Mouse (Mus musculus) midbrain, embryonic 15.5 days (tissue): ENCODE data around the gene Setd1b. TPM values are rescaled to one million over a fixed set of nuclear protein-coding genes. Genes with fewer than 3 reads are reported as not detected.
A peak's percentile ranks its signal among the peaks of the same experiment; 100 is the strongest.

Experiments
- ATAC-seq: fragments of 200-750 bp; cut with Nextera tagmentation; replicated peaks from 2 replicates; pipeline ENCODE4 v1.8.0; 2017; ENCODE audit warnings: moderate TSS enrichment
- H3K27ac ChIP-seq: fragments of 300-500 bp; sonication (generic); 2 replicates; pipeline ENCODE4 v1.5.1; 2015; ENCODE audit warnings: mild to moderate bottlenecking, inconsistent platforms
- H3K27me3 ChIP-seq: fragments of 300-500 bp; sonication (generic); replicated peaks from 2 replicates; pipeline ENCODE4 v1.6.1; 2015; ENCODE audit warnings: inconsistent platforms
- H3K36me3 ChIP-seq: fragments of 300-500 bp; sonication (generic); replicated peaks from 2 replicates; pipeline ENCODE4 v1.6.1; 2015; ENCODE audit warnings: inconsistent platforms
- H3K4me1 ChIP-seq: fragments of 300-500 bp; sonication (generic); 2 replicates; pipeline ENCODE4 v1.6.1; 2015; ENCODE audit warnings: inconsistent platforms
- H3K4me2 ChIP-seq: fragments of 300-500 bp; sonication (generic); 2 replicates; pipeline ENCODE4 v1.6.1; 2015; ENCODE audit warnings: inconsistent platforms, mild to moderate bottlenecking, moderate library complexity
- H3K4me3 ChIP-seq: fragments of 300-500 bp; sonication (generic); 2 replicates; pipeline ENCODE4 v1.5.1; 2015; ENCODE audit warnings: mild to moderate bottlenecking, inconsistent platforms
- H3K9ac ChIP-seq: fragments of 300-500 bp; sonication (generic); 2 replicates; pipeline ENCODE4 v1.6.1; 2015; ENCODE audit warnings: mild to moderate bottlenecking, inconsistent platforms
- H3K9me3 ChIP-seq: fragments of 300-500 bp; sonication (generic); 2 replicates; pipeline ENCODE4 v1.6.1; 2016; ENCODE audit warnings: inconsistent platforms
- WGBS: fragments of 180-500 bp; shearing (Covaris S2); methylation state at CpG from one replicate; pipeline ENCODE4 v1.1.7; 2015; ENCODE audit warnings: mixed read lengths; 5-methylcytosine and 5-hydroxymethylcytosine counted together
- polyA plus RNA-seq: library from polyadenylated mRNA; unstranded; fragments of >200 nt; fragmentation: Nextera tagmentation; extraction: Ambion mirVana; gene quantifications from 2 replicates; pipeline ENCODE4 v1.2.1, GENCODE M21; 2015

The Setd1b gene
- polyA plus RNA-seq, 1 experiment from 2014 or later, result 12.2 TPM

- Histone ChIP-seq H3K4me2 (0 out of 2 replicates have a peak overlapping the region, but pooled peaks have one; percentile 5), H3K27me3 (no peaks in the 10 kb centered on the region), H3K4me1 (peaks cover 71% of the 10 kb centered on the region), H3K27ac (no peak overlapping the region), H3K36me3 (peaks cover 14% of the 10 kb centered on the region), H3K9me3 (no peaks in the 10 kb centered on the region), H3K9ac (no peak overlapping the region), H3K4me3 (no peak overlapping the region)
- ATAC-seq, result no peak
- 78% methylated on average over 11 of the region's 11 CpGs for WGBS
These were observed 4.4 kb downstream of the Setd1b start for GRCm38 (mm10) chr5:123146357-123146756.

DNA sequence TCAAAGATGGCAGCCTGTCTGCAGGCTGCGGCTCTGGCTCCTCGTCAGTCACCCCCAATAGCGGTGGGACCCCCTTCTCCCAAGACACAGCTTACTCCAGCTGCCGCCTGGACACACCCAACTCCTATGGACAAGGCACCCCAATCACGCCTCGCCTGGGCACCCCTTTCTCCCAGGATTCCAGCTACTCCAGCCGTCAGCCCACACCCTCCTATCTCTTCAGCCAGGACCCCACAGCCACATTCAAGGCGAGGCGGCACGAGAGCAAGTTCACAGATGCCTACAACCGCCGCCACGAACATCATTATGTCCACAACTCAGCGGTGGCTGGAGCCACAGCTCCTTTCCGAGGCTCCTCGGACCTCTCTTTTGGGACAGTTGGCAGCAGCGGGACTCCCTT is 5.6 kb downstream of the Setd1b start:
- Histone ChIP-seq H3K27me3 (no peaks in the 10 kb centered on the region), H3K4me1 (peaks cover 75% of the 10 kb centered on the region), H3K4me3 (no peak overlapping the region), H3K4me2 (no peak overlapping the region), H3K9ac (no peak overlapping the region), H3K9me3 (no peaks in the 10 kb centered on the region), H3K27ac (no peak overlapping the region), H3K36me3 (peaks cover 20% of the 10 kb centered on the region)
- ATAC-seq, result no peak
- 86% methylated on average over 17 of the region's 17 CpGs for WGBS

- peak overlapping the region; percentile 23; the same call in 1 of the 2 replicates for H3K9ac ChIP-seq
- H3K9me3 ChIP-seq, result no peaks in the 10 kb centered on the region
- H3K4me3 ChIP-seq, result no peak overlapping the region
- H3K4me1 ChIP-seq, result peaks cover 75% of the 10 kb centered on the region
- 81% methylated on average over 25 of the region's 25 CpGs for WGBS
- ATAC-seq, result no peak
- H3K36me3 ChIP-seq, result peaks cover 27% of the 10 kb centered on the region
- no peaks in the 10 kb centered on the region for H3K27me3 ChIP-seq
- H3K27ac ChIP-seq, result no peak overlapping the region
- H3K4me2 ChIP-seq, result no peak overlapping the region
These were observed 6.2 kb downstream of the Setd1b start for GRCm38 (mm10) chr5:123148073-123148722.

DNA sequence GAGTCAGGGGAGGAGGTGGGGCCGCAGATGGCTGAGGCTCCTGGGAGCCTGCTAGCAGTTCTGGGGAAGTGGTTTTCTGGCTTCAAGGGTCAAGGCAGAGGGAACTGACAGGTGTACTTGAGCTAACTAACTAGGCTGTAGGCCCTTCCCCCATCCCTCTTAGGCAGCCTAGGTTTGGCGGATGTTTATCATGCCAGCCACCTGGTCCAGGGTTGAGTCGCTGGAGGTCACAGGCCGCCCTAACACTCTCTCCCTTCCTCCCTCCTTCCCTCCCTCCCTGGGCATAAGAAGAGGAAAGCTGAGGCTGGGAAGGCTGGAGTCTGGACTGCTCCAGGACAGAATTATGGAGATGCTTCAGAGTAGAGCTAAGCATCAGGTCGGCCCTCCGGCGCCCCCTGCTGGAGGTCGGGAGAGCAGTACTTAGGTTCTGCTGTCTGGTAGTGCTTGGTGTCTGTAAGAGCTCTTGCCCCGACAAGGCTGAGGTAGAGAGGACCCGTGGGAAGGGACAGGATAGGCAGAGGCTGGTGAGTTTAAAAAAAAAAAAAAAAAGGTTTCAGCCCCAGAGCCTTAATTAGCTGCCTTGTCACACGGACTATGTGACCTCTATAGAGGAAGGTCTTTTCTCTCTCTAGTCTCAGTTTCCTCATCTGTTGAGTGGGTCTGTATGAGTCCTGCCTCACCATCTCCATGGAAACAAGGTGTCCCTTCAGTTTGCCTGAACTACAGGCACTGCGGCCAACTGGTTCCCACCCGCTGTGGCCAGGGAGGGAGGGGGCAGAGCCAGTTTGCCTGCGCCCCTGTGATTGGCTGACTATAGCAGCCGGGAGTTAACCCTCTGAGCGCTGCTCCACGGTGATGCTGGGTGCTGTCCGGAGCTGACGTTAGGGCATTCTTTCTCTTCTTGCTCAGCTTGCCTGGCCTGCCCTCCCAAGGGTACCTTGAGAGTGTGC is 7.7 kb downstream of the Setd1b start:
- peaks cover 61% of the 10 kb centered on the region for H3K4me1 ChIP-seq
- peak; percentile 81 for ATAC-seq
- WGBS, result 8% methylated on average over 19 of the region's 19 CpGs
- peaks cover 35% of the 10 kb centered on the region for H3K36me3 ChIP-seq
- H3K27ac ChIP-seq, result 0 out of 2 replicates have a peak overlapping the region, but pooled peaks have one; percentile 23
- no peaks in the 10 kb centered on the region for H3K9me3 ChIP-seq
- peak overlapping the region; percentile 58 for H3K4me2 ChIP-seq
- no peaks in the 10 kb centered on the region for H3K27me3 ChIP-seq
- H3K4me3 ChIP-seq, result peak overlapping the region; percentile 39
- H3K9ac ChIP-seq, result peak overlapping the region; percentile 23; the same call in 1 of the 2 replicates

DNA sequence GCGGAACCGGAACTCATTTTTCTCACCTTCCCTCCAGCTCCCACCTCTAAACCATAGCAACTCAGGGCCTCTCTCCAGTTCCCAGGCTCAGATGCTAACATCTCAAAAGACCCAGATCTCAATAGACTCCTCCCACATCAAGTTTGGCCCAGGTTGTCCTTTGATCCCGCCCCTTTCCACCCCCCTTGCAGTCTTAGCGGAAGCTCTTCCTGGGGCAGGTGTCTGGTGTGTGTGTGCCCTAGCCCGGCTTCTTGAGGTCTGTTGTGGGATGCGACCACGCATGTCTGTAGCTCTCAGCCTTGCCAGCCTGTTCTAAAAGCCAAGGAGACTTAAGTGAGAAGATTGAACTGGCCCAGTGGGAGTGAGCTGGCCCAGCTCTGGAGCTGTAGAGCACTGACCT is 8.6 kb downstream of the Setd1b start:
- Histone ChIP-seq H3K27ac (peak overlapping the region; percentile 22; the same call in 1 of the 2 replicates), H3K4me3 (peak overlapping the region; percentile 39), H3K4me2 (peak overlapping the region; percentile 58), H3K9me3 (no peaks in the 10 kb centered on the region), H3K9ac (peak overlapping the region; percentile 20), H3K27me3 (no peaks in the 10 kb centered on the region), H3K36me3 (peaks cover 35% of the 10 kb centered on the region), H3K4me1 (peaks cover 51% of the 10 kb centered on the region)
- no peak for ATAC-seq
- 44% methylated on average over 7 of the region's 7 CpGs for WGBS

- peaks cover 47% of the 10 kb centered on the region for H3K4me1 ChIP-seq
- peak overlapping the region; percentile 22; the same call in 1 of the 2 replicates for H3K27ac ChIP-seq
- peak overlapping the region; percentile 20; the same call in 1 of the 2 replicates for H3K9ac ChIP-seq
- H3K4me3 ChIP-seq, result peak overlapping the region; percentile 39
- H3K36me3 ChIP-seq, result peaks cover 35% of the 10 kb centered on the region
- no peak; the same call in 1 of the 2 replicates for ATAC-seq
- H3K9me3 ChIP-seq, result no peaks in the 10 kb centered on the region
- no peaks in the 10 kb centered on the region for H3K27me3 ChIP-seq
- H3K4me2 ChIP-seq, result peak overlapping the region; percentile 58
- 39% methylated on average over 7 of the region's 7 CpGs for WGBS
These were observed 9.1 kb downstream of the Setd1b start for GRCm38 (mm10) chr5:123151077-123151476.

DNA sequence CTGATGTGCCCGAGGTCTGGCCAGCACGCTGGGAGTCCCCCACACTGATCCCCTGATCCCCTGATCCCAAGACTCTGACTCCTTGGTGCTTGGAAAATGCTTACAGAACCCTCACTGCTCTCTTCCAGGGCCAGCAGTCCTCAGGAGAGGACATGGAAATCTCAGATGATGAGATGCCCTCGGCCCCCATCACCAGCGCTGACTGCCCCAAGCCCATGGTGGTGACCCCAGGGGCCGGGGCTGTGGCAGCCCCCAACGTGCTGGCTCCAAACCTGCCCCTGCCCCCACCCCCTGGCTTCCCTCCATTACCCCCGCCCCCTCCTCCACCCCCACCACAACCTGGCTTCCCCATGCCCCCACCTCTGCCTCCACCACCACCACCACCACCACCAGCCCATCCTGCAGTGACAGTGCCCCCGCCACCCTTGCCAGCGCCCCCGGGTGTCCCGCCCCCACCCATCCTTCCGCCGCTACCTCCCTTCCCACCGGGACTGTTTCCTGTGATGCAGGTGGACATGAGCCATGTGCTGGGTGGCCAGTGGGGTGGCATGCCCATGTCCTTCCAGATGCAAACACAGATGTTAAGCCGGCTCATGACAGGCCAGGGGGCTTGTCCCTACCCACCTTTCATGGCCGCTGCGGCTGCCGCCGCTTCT is 9.8 kb downstream of the Setd1b start:
- H3K4me1 ChIP-seq, result peaks cover 41% of the 10 kb centered on the region
- no peak for ATAC-seq
- 0 out of 2 replicates have a peak overlapping the region, but pooled peaks have one; percentile 58 for H3K4me2 ChIP-seq
- H3K4me3 ChIP-seq, result no peak overlapping the region
- WGBS, result 92% methylated on average over 19 of the region's 19 CpGs
- peaks cover 35% of the 10 kb centered on the region for H3K36me3 ChIP-seq
- no peak overlapping the region for H3K9ac ChIP-seq
- H3K9me3 ChIP-seq, result no peaks in the 10 kb centered on the region
- H3K27ac ChIP-seq, result no peak overlapping the region
- no peaks in the 10 kb centered on the region for H3K27me3 ChIP-seq

GRCm38 (mm10) chr5:123152901-123153300 is 10.9 kb downstream of the Setd1b start:
- Histone ChIP-seq H3K9me3 (no peaks in the 10 kb centered on the region), H3K4me2 (no peak overlapping the region), H3K4me1 (peaks cover 38% of the 10 kb centered on the region), H3K27ac (no peak overlapping the region), H3K9ac (no peak overlapping the region), H3K27me3 (no peaks in the 10 kb centered on the region), H3K4me3 (no peak overlapping the region), H3K36me3 (peaks cover 39% of the 10 kb centered on the region)
- WGBS, result 95% methylated on average over 1 of the region's 1 CpGs
- ATAC-seq, result no peak

DNA sequence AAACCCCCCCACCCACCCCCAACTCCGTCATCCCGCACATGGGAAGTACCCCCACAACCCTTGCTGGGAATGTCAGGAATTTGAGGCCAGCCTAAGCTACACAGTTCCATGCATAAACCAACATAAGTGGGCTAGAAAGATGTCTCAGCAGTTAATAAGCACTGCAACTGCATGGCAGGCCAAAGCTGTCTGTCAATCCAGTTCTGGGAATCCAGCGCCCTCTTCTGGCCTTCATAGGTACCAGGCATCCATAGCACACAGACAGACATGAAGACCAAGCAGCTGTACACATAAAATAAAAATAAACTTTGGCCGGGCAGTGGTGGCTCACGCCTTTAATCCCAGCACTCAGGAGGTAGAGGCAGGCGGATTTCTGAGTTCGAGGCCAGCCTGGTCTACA is 13.4 kb downstream of the Setd1b start:
- Histone ChIP-seq H3K36me3 (peaks cover 53% of the 10 kb centered on the region), H3K27me3 (no peaks in the 10 kb centered on the region)
- peak; percentile 35; the same call in 1 of the 2 replicates for ATAC-seq

DNA sequence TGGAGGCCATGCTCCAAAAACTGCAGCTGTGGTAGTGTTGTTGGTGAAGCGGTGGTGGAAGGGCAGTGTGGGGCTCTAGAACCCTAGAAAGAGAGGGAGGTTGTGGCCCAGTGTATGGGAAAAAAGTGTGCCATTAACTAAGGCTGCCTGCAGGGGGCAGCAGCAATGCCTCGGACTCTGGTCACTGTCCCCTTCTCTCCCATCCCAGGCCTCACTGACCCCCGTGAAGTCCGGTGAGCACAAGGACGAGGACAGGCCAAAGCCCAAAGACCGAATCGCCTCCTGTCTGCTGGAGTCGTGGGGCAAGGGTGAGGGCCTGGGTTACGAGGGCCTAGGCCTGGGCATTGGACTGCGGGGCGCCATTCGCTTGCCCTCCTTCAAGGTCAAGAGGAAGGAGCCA is 14.8 kb downstream of the Setd1b start:
- no peak overlapping the region for H3K4me2 ChIP-seq
- H3K27ac ChIP-seq, result no peak overlapping the region
- 87% methylated on average over 12 of the region's 12 CpGs for WGBS
- no peaks in the 10 kb centered on the region for H3K4me1 ChIP-seq
- H3K36me3 ChIP-seq, result peaks cover 65% of the 10 kb centered on the region
- H3K9me3 ChIP-seq, result no peaks in the 10 kb centered on the region
- no peaks in the 10 kb centered on the region for H3K27me3 ChIP-seq
- no peak overlapping the region for H3K4me3 ChIP-seq
- no peak overlapping the region for H3K9ac ChIP-seq
- no peak for ATAC-seq

More for the DNA sequence above, 13.4 kb downstream of the Setd1b start:
- no peak overlapping the region for H3K4me3 ChIP-seq
- H3K4me2 ChIP-seq, result no peak overlapping the region
- H3K4me1 ChIP-seq, result peaks cover 13% of the 10 kb centered on the region
- H3K9me3 ChIP-seq, result no peaks in the 10 kb centered on the region
- no peak overlapping the region for H3K27ac ChIP-seq
- no peak overlapping the region for H3K9ac ChIP-seq
- 52% methylated on average over 7 of the region's 7 CpGs for WGBS

DNA sequence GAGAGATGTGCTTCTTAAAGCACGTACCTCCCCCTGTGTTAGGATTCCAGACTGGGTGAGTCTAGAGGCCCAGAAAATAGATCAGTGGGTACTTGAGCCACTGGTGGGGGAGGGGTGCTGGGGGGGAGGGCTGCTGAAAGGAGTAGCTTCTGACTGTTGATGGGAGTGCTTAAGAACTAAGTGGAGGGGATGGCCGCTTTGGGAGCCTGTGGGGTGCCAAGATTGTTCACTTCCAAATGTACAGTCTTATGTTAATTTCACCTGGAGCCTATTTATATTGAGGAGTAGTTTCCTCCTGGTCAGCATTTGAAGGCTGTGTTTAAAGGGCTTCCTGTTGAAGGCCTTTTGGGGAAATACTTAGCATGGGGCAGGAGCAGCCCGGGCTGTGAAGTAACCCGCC is 16.0 kb downstream of the Setd1b start:
- no peak overlapping the region for H3K4me3 ChIP-seq
- no peak overlapping the region for H3K27ac ChIP-seq
- no peaks in the 10 kb centered on the region for H3K4me1 ChIP-seq
- ATAC-seq, result no peak
- no peak overlapping the region for H3K9ac ChIP-seq
- H3K36me3 ChIP-seq, result peaks cover 64% of the 10 kb centered on the region
- WGBS, result 94% methylated on average over 4 of the region's 4 CpGs
- H3K9me3 ChIP-seq, result no peaks in the 10 kb centered on the region
- H3K4me2 ChIP-seq, result no peak overlapping the region
- H3K27me3 ChIP-seq, result no peaks in the 10 kb centered on the region

- 90% methylated on average over 4 of the region's 4 CpGs for WGBS
- Histone ChIP-seq H3K4me1 (no peaks in the 10 kb centered on the region), H3K27me3 (no peaks in the 10 kb centered on the region), H3K9ac (no peak overlapping the region), H3K4me3 (no peak overlapping the region), H3K36me3 (peaks cover 70% of the 10 kb centered on the region), H3K27ac (no peak overlapping the region), H3K4me2 (no peak overlapping the region), H3K9me3 (no peaks in the 10 kb centered on the region)
- no peak for ATAC-seq
These were observed 17.5 kb downstream of the Setd1b start for GRCm38 (mm10) chr5:123159446-123159845.
